Mouse (Mus musculus) liver, postnatal 0 days (tissue): ENCODE measurements around the gene Spop. TPM values are rescaled to one million over a fixed set of nuclear protein-coding genes. Genes with fewer than 3 reads are reported as not detected.
A peak's percentile ranks its signal among the peaks of the same experiment; 100 is the strongest.

Experiments used
- ATAC-seq: fragments of 200-750 bp; cut with Nextera tagmentation; 2 replicates; pipeline ENCODE4 v1.8.0; 2017; ENCODE audit warnings: mild to moderate bottlenecking, moderate library complexity
- DNase-seq: peaks from one replicate; pipeline ENCODE4 v3.0.0-alpha.2; 2016
- H3K27ac ChIP-seq: fragments of 300-500 bp; sonication (generic); 2 replicates; pipeline ENCODE4 v1.5.1; 2014; ENCODE audit warnings: antibody characterized with exemption, moderate library complexity, mild to moderate bottlenecking, low read depth
- H3K27me3 ChIP-seq: fragments of 300-500 bp; sonication (generic); 2 replicates; pipeline ENCODE4 v1.6.1; 2014; ENCODE audit warnings: low read length, control low read depth, mixed read lengths; ENCODE audit not compliant: insufficient read depth
- H3K36me3 ChIP-seq: fragments of 300-500 bp; sonication (generic); replicated peaks from 2 replicates; pipeline ENCODE4 v1.6.1; 2014; ENCODE audit warnings: mild to moderate bottlenecking, control low read depth, low read length, moderate library complexity, mixed read lengths; ENCODE audit not compliant: insufficient read depth
- H3K4me1 ChIP-seq: fragments of 300-500 bp; sonication (generic); 2 replicates; pipeline ENCODE4 v1.6.1; 2014; ENCODE audit warnings: antibody characterized with exemption, mild to moderate bottlenecking, control low read depth; ENCODE audit not compliant: insufficient read depth
- H3K4me2 ChIP-seq: fragments of 300-500 bp; sonication (generic); 2 replicates; pipeline ENCODE4 v1.6.1; 2014; ENCODE audit warnings: low read depth, mild to moderate bottlenecking, low read length, moderate library complexity, mixed read lengths
- H3K4me3 ChIP-seq: fragments of 300-500 bp; sonication (generic); 2 replicates; pipeline ENCODE4 v1.5.1; 2014; ENCODE audit warnings: low read depth, low read length
- H3K9ac ChIP-seq: fragments of 300-500 bp; sonication (generic); replicated peaks from 2 replicates; pipeline ENCODE4 v1.6.1; 2014; ENCODE audit warnings: mild to moderate bottlenecking, moderate library complexity
- H3K9me3 ChIP-seq: fragments of 300-500 bp; sonication (generic); 2 replicates; pipeline ENCODE4 v1.6.1; 2016; ENCODE audit warnings: mild to moderate bottlenecking, control low read depth, low read length, mixed read lengths
- CTCF ChIP-seq: sonication (generic); IDR thresholded peaks from 2 replicates; pipeline ENCODE4 v1.5.1; 2016; ENCODE audit warnings: antibody characterized with exemption, low read depth
- EP300 ChIP-seq: IDR thresholded peaks from 2 replicates; pipeline ENCODE4 v1.6.1; 2016; ENCODE audit warnings: antibody characterized with exemption, low read depth, mild to moderate bottlenecking
- WGBS: fragments of 180-500 bp; shearing (Covaris S2); extraction: QIAGEN DNeasy Blood & Tissue Kit; methylation state at CpG from one replicate; pipeline ENCODE4 v1.1.7; 2014; ENCODE audit not compliant: insufficient replicate concordance; 5-methylcytosine and 5-hydroxymethylcytosine counted together
- polyA plus RNA-seq: library from polyadenylated mRNA; unstranded; fragments of >200 nt; fragmentation: Nextera tagmentation; extraction: Ambion mirVana; gene quantifications from 2 replicates; pipeline ENCODE4 v1.2.1, GENCODE M21; 2015

The Spop gene
- polyA plus RNA-seq, 1 experiment from 2014 or later = 53.2 TPM

DNA sequence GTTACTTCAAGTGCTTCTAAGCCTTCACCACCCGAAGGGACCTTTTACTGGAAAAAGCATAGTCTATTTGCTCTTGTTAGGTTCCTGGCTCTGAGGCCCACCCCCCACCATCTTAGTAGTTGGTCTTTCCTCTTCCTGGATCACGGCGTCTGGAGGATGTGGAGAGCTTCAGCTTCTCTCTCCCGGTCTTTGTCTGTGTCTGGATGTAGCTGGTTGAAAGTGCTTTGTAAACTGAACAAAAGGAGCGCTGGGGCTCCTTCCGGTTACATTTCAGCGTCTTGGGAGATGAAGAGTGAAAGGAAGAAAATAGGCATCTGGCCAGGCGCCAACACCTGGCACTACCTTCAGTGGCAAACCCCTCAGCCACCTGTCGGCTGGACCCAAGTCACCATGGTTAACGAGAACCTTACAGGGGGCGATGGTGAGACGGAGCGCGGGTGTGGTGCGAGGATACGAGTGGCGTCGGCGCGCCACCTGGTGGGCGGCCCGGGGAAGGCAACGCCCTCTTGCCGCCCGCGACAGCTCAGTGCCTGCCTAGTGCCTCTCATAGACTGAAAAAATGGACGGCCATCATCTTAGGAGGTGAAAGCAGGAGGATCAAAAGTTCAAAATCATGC is 106.7 kb downstream of the Spop start:
- WGBS = 4% methylated on average over 27 of the region's 27 CpGs
- Histone ChIP-seq H3K4me2 (peak overlapping the region; percentile 67), H3K9me3 (no peaks in the 10 kb centered on the region), H3K36me3 (no peaks in the 10 kb centered on the region), H3K4me1 (0 out of 2 replicates have a peak, but pooled peaks cover 4% of the 10 kb centered on the region), H3K4me3 (peak overlapping the region; percentile 29), H3K27ac (no peak overlapping the region), H3K9ac (no peak overlapping the region), H3K27me3 (peaks cover 24% of the 10 kb centered on the region)
- peak; percentile 78 for ATAC-seq
- peak; percentile 87 for DNase-seq
- TF ChIP-seq EP300 = no peak
- TF ChIP-seq CTCF = peak; percentile 100

DNA sequence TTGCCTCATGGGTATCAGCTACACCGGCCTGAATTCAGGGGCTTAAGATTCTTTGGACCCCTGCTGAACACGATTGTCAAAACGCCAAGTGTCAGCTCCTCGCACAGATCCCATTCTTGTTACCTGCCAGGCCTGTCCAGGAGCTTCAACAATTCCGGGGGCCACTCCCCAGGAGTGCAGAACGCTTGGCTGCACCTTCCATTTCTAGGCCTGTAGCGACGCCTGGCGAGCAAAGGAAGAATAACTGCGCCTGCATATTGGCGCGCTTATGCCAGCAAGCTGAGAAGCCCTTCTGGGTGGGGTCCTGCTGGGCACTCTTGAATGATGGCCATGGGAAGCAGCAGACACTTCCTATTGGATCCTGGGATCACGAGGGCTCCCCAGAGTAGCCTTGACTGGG is 107.7 kb downstream of the Spop start:
- ATAC-seq (peak; percentile 56), DNase-seq (peak; percentile 80)
- H3K9ac ChIP-seq = no peak overlapping the region
- H3K9me3 ChIP-seq = no peaks in the 10 kb centered on the region
- H3K4me1 ChIP-seq = 0 out of 2 replicates have a peak, but pooled peaks cover 4% of the 10 kb centered on the region
- no peak overlapping the region for H3K4me3 ChIP-seq
- under 1% methylated on average over 13 of the region's 13 CpGs for WGBS
- TF ChIP-seq EP300 (no peak), CTCF (peak; percentile 93)
- peaks cover 17% of the 10 kb centered on the region for H3K27me3 ChIP-seq
- H3K4me2 ChIP-seq = peak overlapping the region; percentile 67; the same call in 1 of the 2 replicates
- H3K36me3 ChIP-seq = no peaks in the 10 kb centered on the region
- no peak overlapping the region for H3K27ac ChIP-seq

DNA sequence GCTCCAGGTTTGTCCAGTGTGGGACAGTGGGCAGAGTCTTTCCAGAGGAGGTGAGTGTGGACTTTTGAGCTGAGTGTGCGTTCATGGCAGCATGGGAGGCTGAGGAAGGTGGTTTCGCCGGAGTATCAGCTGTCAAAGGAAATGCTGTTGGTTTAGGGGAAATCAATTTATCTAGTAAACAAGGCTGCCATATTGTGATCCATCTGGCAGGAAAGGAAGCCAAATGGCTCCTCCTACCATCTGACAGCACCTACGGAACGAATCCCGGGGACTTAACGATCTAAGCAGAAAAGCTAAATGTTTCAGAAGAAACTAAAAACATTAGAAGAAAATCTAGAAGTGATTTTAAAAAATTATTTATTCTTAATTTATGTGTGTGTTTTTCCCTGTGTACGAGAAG is 113.4 kb downstream of the Spop start:
- no peaks in the 10 kb centered on the region for H3K4me1 ChIP-seq
- H3K9me3 ChIP-seq = no peaks in the 10 kb centered on the region
- DNase-seq (no peak), ATAC-seq (no peak)
- no peak for TF ChIP-seq EP300
- TF ChIP-seq CTCF = no peak
- no peak overlapping the region for H3K27ac ChIP-seq
- WGBS = 67% methylated on average over 8 of the region's 8 CpGs
- no peak overlapping the region for H3K4me3 ChIP-seq
- no peak overlapping the region for H3K4me2 ChIP-seq
- no peaks in the 10 kb centered on the region for H3K36me3 ChIP-seq
- H3K9ac ChIP-seq = no peak overlapping the region
- H3K27me3 ChIP-seq = peaks cover 3% of the 10 kb centered on the region; the same call in 1 of the 2 replicates

DNA sequence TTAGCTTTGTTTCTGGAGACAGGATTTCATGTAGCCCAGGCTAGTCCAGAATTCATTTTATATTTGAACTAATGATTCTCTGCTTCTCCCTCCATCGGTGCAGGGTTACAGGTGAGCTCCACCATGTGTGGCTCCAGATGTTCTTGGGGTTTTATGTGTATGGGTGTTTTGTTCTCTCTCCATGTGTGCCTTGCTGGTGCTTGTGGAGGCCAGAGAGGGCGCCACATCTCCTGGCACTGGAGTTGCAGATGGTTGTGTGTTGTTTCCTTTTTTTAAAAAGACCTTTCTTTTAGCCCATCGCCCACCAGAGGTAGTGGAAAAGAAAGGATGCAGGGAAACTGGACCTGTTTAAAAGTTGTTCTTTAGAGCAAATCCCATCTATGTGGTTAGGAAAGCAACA is 114.4 kb downstream of the Spop start:
- TF ChIP-seq EP300 (no peak), CTCF (0 out of 2 replicates have a peak, but pooled peaks have one; percentile 8)
- Histone ChIP-seq H3K4me1 (no peaks in the 10 kb centered on the region), H3K4me2 (no peak overlapping the region), H3K9me3 (no peaks in the 10 kb centered on the region), H3K36me3 (no peaks in the 10 kb centered on the region), H3K9ac (no peak overlapping the region), H3K27ac (no peak overlapping the region), H3K27me3 (peaks cover 5% of the 10 kb centered on the region; the same call in 1 of the 2 replicates), H3K4me3 (no peak overlapping the region)
- DNase-seq (no peak), ATAC-seq (no peak)
- 75% methylated on average over 3 of the region's 3 CpGs for whole genome bisulfite sequencing

DNA sequence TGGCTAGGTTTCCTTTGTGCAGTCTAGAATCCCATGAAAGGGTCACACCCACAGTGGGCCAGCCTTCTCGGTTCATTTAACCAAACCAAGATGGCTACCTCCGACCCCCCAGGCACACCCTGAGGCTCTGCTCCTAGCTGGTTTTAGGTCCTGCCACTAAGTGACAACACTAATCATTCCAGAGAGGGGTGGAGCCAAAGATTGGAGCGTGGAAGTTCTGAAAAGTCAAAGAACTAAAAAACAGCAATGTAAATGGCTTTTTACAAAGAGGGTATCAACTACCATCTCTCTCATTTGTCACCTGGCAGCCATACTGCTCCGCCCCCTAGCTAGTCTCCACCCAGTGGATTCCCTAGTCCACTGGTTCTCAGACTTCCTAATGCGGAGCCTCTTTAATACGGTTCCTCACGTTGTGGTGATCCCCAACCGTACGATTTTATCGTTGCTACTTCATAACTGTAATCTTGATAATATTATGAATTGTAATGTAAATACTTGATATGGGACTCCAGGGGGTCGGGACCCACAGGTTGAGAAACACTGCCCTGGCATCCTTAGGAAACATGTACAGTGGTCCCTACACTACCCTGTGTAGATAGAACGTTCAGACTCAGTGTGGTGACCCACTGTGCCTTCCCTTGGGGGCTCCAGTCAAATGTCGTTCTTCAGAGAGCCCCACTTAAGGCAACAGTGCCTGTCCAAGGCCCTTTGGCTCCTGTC is 118.6 kb downstream of the Spop start:
- Histone ChIP-seq H3K4me1 (no peaks in the 10 kb centered on the region), H3K4me3 (no peak overlapping the region), H3K4me2 (no peak overlapping the region), H3K36me3 (no peaks in the 10 kb centered on the region), H3K27me3 (0 out of 2 replicates have a peak, but pooled peaks cover 5% of the 10 kb centered on the region), H3K9me3 (no peaks in the 10 kb centered on the region), H3K9ac (no peak overlapping the region), H3K27ac (no peak overlapping the region)
- DNase-seq (no peak), ATAC-seq (no peak)
- TF ChIP-seq CTCF (no peak), EP300 (no peak)
- WGBS = 59% methylated on average over 13 of the region's 13 CpGs

DNA sequence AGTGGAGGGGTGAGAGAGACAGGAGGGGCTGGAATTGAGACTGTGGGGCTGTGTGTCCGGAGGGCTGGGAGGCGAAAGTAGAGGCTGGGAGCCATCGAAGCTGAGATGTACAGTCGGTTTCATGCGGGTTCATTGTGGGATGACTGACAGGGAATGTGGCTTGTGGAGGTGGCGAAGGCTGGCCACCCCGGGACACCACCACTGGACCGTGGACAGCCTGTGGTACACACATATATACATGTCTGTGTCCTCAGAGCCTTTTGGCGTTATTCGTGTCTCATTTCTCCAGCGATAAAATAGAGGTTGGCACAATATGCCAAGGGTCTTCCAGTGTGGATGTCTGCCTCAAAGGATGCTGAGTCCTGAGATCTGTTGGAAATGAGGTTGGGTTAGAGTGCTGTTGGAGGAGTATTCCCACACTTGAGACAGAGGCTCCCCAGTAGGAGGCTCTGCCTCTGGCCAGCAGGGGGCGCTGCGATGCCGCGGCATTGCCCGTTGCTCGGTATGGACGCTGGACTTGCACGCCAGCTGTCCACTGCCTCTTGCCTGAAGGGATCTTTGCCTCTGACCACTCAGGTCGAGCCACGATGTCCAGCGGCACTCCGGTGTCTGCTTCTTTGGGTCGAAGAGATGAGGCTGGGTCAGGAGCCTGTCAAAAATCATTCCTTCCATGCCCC is 119.7 kb downstream of the Spop start:
- DNase-seq (peak; percentile 88), ATAC-seq (peak; percentile 57; the same call in 1 of the 2 replicates)
- no peak overlapping the region for H3K4me3 ChIP-seq
- TF ChIP-seq EP300 (no peak), CTCF (peak; percentile 99)
- H3K4me2 ChIP-seq = no peak overlapping the region
- H3K9ac ChIP-seq = no peak overlapping the region
- H3K4me1 ChIP-seq = no peaks in the 10 kb centered on the region
- H3K9me3 ChIP-seq = no peaks in the 10 kb centered on the region
- H3K27me3 ChIP-seq = 0 out of 2 replicates have a peak, but pooled peaks cover 5% of the 10 kb centered on the region
- 22% methylated on average over 24 of the region's 24 CpGs for WGBS
- H3K36me3 ChIP-seq = no peaks in the 10 kb centered on the region
- H3K27ac ChIP-seq = no peak overlapping the region
